In genomic region chr13:45006483-45006882, GRCm38 (mm10) we compare ENCODE assay signal across 11 mouse cellular contexts. TPM values are rescaled to one million over a fixed set of nuclear protein-coding genes. Genes with fewer than 3 reads are reported as not detected.
A peak's percentile ranks its signal among the peaks of the same experiment; 100 is the strongest.
DNase-seq lines count a peak whose midpoint lies in the region; ATAC-seq and TF ChIP-seq lines count a peak whose summit lies in the region.
"Had no signal": no experiment of that assay in that cellular context is flagged by ENCODE, and none has a peak within 500 bp of the region (broad histone marks: within the 10 kb centered on the region; RNA-seq: fewer than 3 reads in every experiment).

No protein-coding gene starts in this region.

- H3K27ac ChIP-seq in layer of hippocampus, adult 2 months = no peak overlapping the region
- no peak overlapping the region for H3K27ac ChIP-seq in limb, embryonic 10.5 days

- 78% methylated on average over 5 of the region's 5 CpGs for WGBS in limb, embryonic 10.5 days

- no peak overlapping the region for H3K4me3 ChIP-seq in layer of hippocampus, adult 2 months
- H3K4me3 ChIP-seq in limb, embryonic 10.5 days = no peak overlapping the region

- peaks cover 26% of the 10 kb centered on the region for H3K4me1 ChIP-seq in limb, embryonic 10.5 days

- ATAC-seq in frontal cortex, adult (ENCODE audit: low TSS enrichment) = no peak

- DNase-seq in layer of hippocampus, adult 2 months (ENCODE audit: low spot score in 2 of 2) = no peak
- DNase-seq in layer of hippocampus, adult 9-11 months = no peak
- peak; percentile 49 for DNase-seq in CD4-positive helper T cell, adult 2 months (ENCODE audit: low read depth, low spot score)
- DNase-seq in NIH3T3 (ENCODE audit: low read depth) = peak; percentile 43
- peak; percentile 50 for DNase-seq in limb, embryonic 10.5 days (ENCODE audit: low spot score)
- DNase-seq in cerebellum, adult 18-20 months = no peak
- DNase-seq in cerebellum, adult 11 months = no peak
- DNase-seq: gastrocnemius, postnatal 14 days; lung, postnatal 10 days; right cerebral cortex, adult 18-20 months had no signal

- no peaks in the 10 kb centered on the region for H3K27me3 ChIP-seq in limb, embryonic 10.5 days (ENCODE audit: low read depth, poor library complexity, severe bottlenecking)

- no peaks in the 10 kb centered on the region for H3K36me3 ChIP-seq in limb, embryonic 10.5 days

- TF ChIP-seq CTCF in layer of hippocampus, adult 2 months (conservative IDR thresholded peaks at IDR 0.05) = peak; percentile 63

- no peaks in the 10 kb centered on the region for H3K9me3 ChIP-seq in limb, embryonic 10.5 days (replicated peaks)

RNA-seq across cellular contexts. Expression of gene Dtnbp1, which starts 4.5 kb away (rescaled TPM):
- total RNA-seq in layer of hippocampus, adult 2 months (2021) = 10 to 100 TPM; 71.7 to 80.3 TPM
- 91.3 and 100 TPM in 2 replicates for polyA plus RNA-seq in limb, embryonic 10.5 days (2016; fragmentation: Nextera tagmentation; extraction: Ambion mirVana)

Comparison
In these comparisons a context has a peak if more than half of its experiments do, and no peak if none do; other contexts are left out.
1. DNase-seq: peak in CD4-positive helper T cell, adult 2 months (single experiment), NIH3T3 (single experiment) and limb, embryonic 10.5 days (single experiment); none in layer of hippocampus, adult 2 months (0 of 2), layer of hippocampus, adult 9-11 months (single experiment), cerebellum, adult 18-20 months (0 of 2) and cerebellum, adult 11 months (single experiment).